Mouse (Mus musculus): ENCODE data around the gene Hvcn1. TPM values are rescaled to one million over a fixed set of nuclear protein-coding genes. Genes with fewer than 3 reads are reported as not detected.

The Hvcn1 gene
- 1.3 and 4.1 TPM in 2 replicates for polyA plus RNA-seq (2015; fragmentation: Nextera tagmentation; extraction: Ambion mirVana)

GRCm38 (mm10) chr5:122206475-122206874 lies at the start of gene Hvcn1:
Hvcn1 (plus strand) TSS chr5:122206804.
- Histone ChIP-seq H3K9ac (replicated peaks) (no peak within 1 kb of the TSS), H3K27me3 (replicated peaks) (no peaks in the 10 kb centered on the region), H3K9me3 (replicated peaks) (no peaks in the 10 kb centered on the region), H3K4me2 (no peak within 1 kb of the TSS), H3K36me3 (no peaks in the 10 kb centered on the region), H3K4me1 (peaks cover 10% of the 10 kb centered on the region; the same call in 1 of the 2 replicates), H3K27ac (replicated peaks) (no peak within 1 kb of the TSS), H3K4me3 (replicated peaks) (no peak within 1 kb of the TSS)
- no peak for ATAC-seq (ENCODE audit: low FRiP score)
- WGBS, result 83% methylated on average over 3 of the region's 4 CpGs

GRCm38 (mm10) chr5:122157827-122158381 lies 48.7 kb upstream of the Hvcn1 start, which contains the start of gene Ppp1cc:
Ppp1cc (plus strand) TSS chr5:122158278.
- H3K4me3 ChIP-seq (replicated peaks), result peak within 1 kb of the TSS; percentile 82
- H3K4me2 ChIP-seq, result peak within 1 kb of the TSS; percentile 81
- 0% methylated on average over 29 of the region's 54 CpGs for WGBS
- H3K27me3 ChIP-seq (replicated peaks), result no peaks in the 10 kb centered on the region
- H3K4me1 ChIP-seq, result peaks cover 48% of the 10 kb centered on the region
- H3K9ac ChIP-seq (replicated peaks), result peak within 1 kb of the TSS; percentile 90
- H3K9me3 ChIP-seq (replicated peaks), result no peaks in the 10 kb centered on the region
- peak within 1 kb of the TSS; percentile 89 for H3K27ac ChIP-seq (replicated peaks)
- peak; percentile 92 for ATAC-seq (ENCODE audit: low FRiP score)
- no peaks in the 10 kb centered on the region for H3K36me3 ChIP-seq

GRCm38 (mm10) chr5:122158557-122159515 lies 47.8 kb upstream of the Hvcn1 start:
- 2% methylated on average over 35 of the region's 42 CpGs for WGBS
- H3K36me3 ChIP-seq, result peaks cover 4% of the 10 kb centered on the region; the same call in 1 of the 2 replicates
- H3K4me3 ChIP-seq (replicated peaks), result peak overlapping the region; percentile 82
- H3K27me3 ChIP-seq (replicated peaks), result no peaks in the 10 kb centered on the region
- H3K27ac ChIP-seq (replicated peaks), result peak overlapping the region; percentile 89
- H3K4me2 ChIP-seq, result peak overlapping the region; percentile 76
- H3K9ac ChIP-seq (replicated peaks), result peak overlapping the region; percentile 90
- ATAC-seq (ENCODE audit: low FRiP score), result peak; percentile 51
- H3K9me3 ChIP-seq (replicated peaks), result no peaks in the 10 kb centered on the region
- peaks cover 57% of the 10 kb centered on the region for H3K4me1 ChIP-seq

GRCm38 (mm10) chr5:122163194-122163593 lies 43.4 kb upstream of the Hvcn1 start:
- Histone ChIP-seq H3K36me3 (peaks cover 10% of the 10 kb centered on the region; the same call in 1 of the 2 replicates), H3K4me2 (peak overlapping the region; percentile 28), H3K4me3 (replicated peaks) (no peak overlapping the region), H3K9me3 (replicated peaks) (no peaks in the 10 kb centered on the region), H3K4me1 (peaks cover 86% of the 10 kb centered on the region), H3K27ac (replicated peaks) (no peak overlapping the region), H3K27me3 (replicated peaks) (no peaks in the 10 kb centered on the region), H3K9ac (replicated peaks) (no peak overlapping the region)
- ATAC-seq (ENCODE audit: low FRiP score), result no peak
- WGBS, result 61% methylated on average over 6 of the region's 6 CpGs

DNA sequence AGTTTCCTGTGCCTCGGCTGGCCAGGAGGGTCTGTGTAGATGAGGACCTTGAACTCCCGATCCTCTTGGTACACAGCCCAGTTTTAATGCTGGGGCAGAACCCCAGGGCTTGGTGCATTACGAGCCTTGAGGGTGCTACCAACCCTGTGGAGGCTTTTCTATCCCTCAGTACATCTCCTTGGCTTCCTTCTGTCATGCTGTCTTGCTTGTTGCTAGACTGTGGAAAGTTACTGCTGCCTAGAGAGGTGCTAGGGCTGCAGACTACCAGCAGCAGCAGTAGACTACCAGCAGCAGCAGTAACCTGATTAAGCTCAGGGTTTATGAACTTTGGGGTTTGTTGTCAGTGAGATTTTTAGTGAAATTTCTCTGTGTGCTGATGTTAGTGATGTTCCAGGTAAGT lies 42.6 kb upstream of the Hvcn1 start:
- H3K4me1 ChIP-seq, result peaks cover 89% of the 10 kb centered on the region
- 55% methylated on average over 3 of the region's 3 CpGs for WGBS
- no peak overlapping the region for H3K4me2 ChIP-seq
- H3K9me3 ChIP-seq (replicated peaks), result no peaks in the 10 kb centered on the region
- no peak for ATAC-seq (ENCODE audit: low FRiP score)
- H3K27me3 ChIP-seq (replicated peaks), result no peaks in the 10 kb centered on the region
- H3K9ac ChIP-seq (replicated peaks), result no peak overlapping the region
- no peak overlapping the region; the same call in 1 of the 2 replicates for H3K27ac ChIP-seq (replicated peaks)
- no peak overlapping the region for H3K4me3 ChIP-seq (replicated peaks)
- peaks cover 19% of the 10 kb centered on the region for H3K36me3 ChIP-seq

- no peak overlapping the region for H3K9ac ChIP-seq (replicated peaks)
- WGBS, result 59% methylated on average over 6 of the region's 6 CpGs
- ATAC-seq (ENCODE audit: low FRiP score), result no peak
Observed at GRCm38 (mm10) chr5:122165233-122165915, 41.2 kb upstream of the Hvcn1 start.

GRCm38 (mm10) chr5:122166636-122167161 lies 39.9 kb upstream of the Hvcn1 start:
- Histone ChIP-seq H3K4me1 (peaks cover 62% of the 10 kb centered on the region), H3K27ac (replicated peaks) (peak overlapping the region; percentile 58; the same call in 1 of the 2 replicates), H3K27me3 (replicated peaks) (no peaks in the 10 kb centered on the region), H3K36me3 (peaks cover 46% of the 10 kb centered on the region), H3K9ac (replicated peaks) (peak overlapping the region; percentile 26; the same call in 1 of the 2 replicates), H3K4me2 (peak overlapping the region; percentile 1; the same call in 1 of the 2 replicates), H3K4me3 (replicated peaks) (no peak overlapping the region), H3K9me3 (replicated peaks) (no peaks in the 10 kb centered on the region)
- 38% methylated on average over 8 of the region's 8 CpGs for WGBS
- no peak for ATAC-seq (ENCODE audit: low FRiP score)

More at GRCm38 (mm10) chr5:122165233-122165915, 41.2 kb upstream of the Hvcn1 start:
- Histone ChIP-seq H3K27ac (replicated peaks) (peak overlapping the region; percentile 51), H3K4me1 (peaks cover 75% of the 10 kb centered on the region), H3K36me3 (peaks cover 32% of the 10 kb centered on the region), H3K4me3 (replicated peaks) (no peak overlapping the region), H3K27me3 (replicated peaks) (no peaks in the 10 kb centered on the region), H3K9me3 (replicated peaks) (no peaks in the 10 kb centered on the region), H3K4me2 (peak overlapping the region; percentile 13; the same call in 1 of the 2 replicates)

GRCm38 (mm10) chr5:122168344-122169069 lies 38.1 kb upstream of the Hvcn1 start:
- Histone ChIP-seq H3K27ac (replicated peaks) (no peak overlapping the region), H3K4me3 (replicated peaks) (no peak overlapping the region), H3K4me2 (no peak overlapping the region), H3K36me3 (peaks cover 57% of the 10 kb centered on the region), H3K9me3 (replicated peaks) (no peaks in the 10 kb centered on the region), H3K9ac (replicated peaks) (no peak overlapping the region), H3K4me1 (peaks cover 44% of the 10 kb centered on the region), H3K27me3 (replicated peaks) (no peaks in the 10 kb centered on the region)
- WGBS, result 84% methylated on average over 14 of the region's 14 CpGs
- no peak for ATAC-seq (ENCODE audit: low FRiP score)

GRCm38 (mm10) chr5:122171058-122171457 lies 35.5 kb upstream of the Hvcn1 start:
- ATAC-seq (ENCODE audit: low FRiP score), result no peak
- H3K27ac ChIP-seq (replicated peaks), result no peak overlapping the region
- 93% methylated on average over 8 of the region's 8 CpGs for WGBS

DNA sequence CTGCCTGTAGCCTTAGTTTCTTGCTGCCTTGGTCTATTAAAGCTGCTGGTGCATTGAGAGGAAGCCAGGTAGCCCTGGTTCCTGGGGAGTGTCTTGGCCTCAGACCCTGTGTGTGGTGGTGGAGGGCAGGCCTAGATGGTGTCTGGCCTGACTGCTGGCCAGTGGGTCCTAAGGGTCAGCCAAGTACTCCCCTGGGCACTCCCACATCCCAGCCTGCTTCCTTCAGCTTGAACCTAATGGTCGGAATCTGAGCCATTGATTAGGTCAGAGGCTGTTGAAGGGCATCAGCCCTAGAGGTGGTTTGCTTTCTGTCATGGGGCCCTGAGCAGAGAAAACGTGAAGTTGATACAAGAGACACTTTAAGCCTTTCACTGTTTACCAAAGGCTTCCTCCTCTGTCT lies 31.2 kb upstream of the Hvcn1 start:
- no peak overlapping the region for H3K9ac ChIP-seq (replicated peaks)
- 88% methylated on average over 2 of the region's 2 CpGs for WGBS
- H3K4me2 ChIP-seq, result no peak overlapping the region
- H3K27ac ChIP-seq (replicated peaks), result no peak overlapping the region
- no peak overlapping the region for H3K4me3 ChIP-seq (replicated peaks)
- no peaks in the 10 kb centered on the region for H3K27me3 ChIP-seq (replicated peaks)
- H3K36me3 ChIP-seq, result peaks cover 40% of the 10 kb centered on the region
- no peaks in the 10 kb centered on the region for H3K9me3 ChIP-seq (replicated peaks)
- ATAC-seq (ENCODE audit: low FRiP score), result no peak
- H3K4me1 ChIP-seq, result no peaks in the 10 kb centered on the region

More at GRCm38 (mm10) chr5:122171058-122171457, 35.5 kb upstream of the Hvcn1 start:
- Histone ChIP-seq H3K4me3 (replicated peaks) (no peak overlapping the region), H3K4me1 (peaks cover 19% of the 10 kb centered on the region), H3K27me3 (replicated peaks) (no peaks in the 10 kb centered on the region), H3K36me3 (peaks cover 69% of the 10 kb centered on the region), H3K9me3 (replicated peaks) (no peaks in the 10 kb centered on the region), H3K9ac (replicated peaks) (no peak overlapping the region), H3K4me2 (no peak overlapping the region)
